Mouse (Mus musculus): Measurements from ENCODE around the gene Bcl2. TPM values are rescaled to one million over a fixed set of nuclear protein-coding genes. Genes with fewer than 3 reads are reported as not detected.

Gene Bcl2
- total RNA-seq, 2 experiments from 2014 or later: 1.6 to 1.7 TPM

DNA sequence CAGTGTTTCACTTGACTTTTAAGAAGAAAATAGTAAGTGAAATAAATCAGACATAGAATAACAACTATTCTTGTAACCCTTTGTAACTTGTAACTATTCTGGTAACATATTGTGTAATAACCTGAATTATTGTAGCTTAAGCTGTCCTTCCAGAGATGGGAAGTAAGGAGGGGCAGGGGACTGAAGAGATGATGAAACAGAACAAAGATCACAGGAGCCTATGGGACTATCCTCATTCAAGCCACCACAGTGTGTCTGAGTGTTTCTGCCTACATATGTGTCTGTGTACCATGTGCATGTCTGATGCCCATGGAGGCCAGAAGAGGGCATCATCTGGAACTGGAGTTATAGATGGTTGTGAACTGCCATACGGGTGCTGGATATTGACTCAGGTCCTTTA lies 49.1 kb downstream of the Bcl2 start:
- DNase-seq: no peak

DNA sequence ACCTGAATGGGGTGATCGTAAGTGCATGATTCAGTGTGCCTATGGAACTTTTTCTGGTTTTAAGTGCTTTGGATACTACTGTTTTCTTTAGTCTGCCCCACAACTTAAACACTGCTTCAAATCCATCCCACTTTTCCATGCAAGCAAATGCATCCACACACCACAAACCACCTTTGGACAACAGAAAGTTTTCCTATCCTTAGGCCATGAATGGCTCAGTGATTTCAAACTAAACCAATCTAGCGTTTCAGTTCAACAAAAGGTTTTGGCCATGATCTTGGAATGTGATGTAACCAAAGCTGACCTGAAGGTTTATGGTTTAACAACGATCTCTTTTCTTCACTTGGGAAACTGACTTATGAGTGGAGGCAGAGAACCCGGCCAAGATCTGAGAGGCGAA lies 51.6 kb downstream of the Bcl2 start:
- DNase-seq: no peak

DNA sequence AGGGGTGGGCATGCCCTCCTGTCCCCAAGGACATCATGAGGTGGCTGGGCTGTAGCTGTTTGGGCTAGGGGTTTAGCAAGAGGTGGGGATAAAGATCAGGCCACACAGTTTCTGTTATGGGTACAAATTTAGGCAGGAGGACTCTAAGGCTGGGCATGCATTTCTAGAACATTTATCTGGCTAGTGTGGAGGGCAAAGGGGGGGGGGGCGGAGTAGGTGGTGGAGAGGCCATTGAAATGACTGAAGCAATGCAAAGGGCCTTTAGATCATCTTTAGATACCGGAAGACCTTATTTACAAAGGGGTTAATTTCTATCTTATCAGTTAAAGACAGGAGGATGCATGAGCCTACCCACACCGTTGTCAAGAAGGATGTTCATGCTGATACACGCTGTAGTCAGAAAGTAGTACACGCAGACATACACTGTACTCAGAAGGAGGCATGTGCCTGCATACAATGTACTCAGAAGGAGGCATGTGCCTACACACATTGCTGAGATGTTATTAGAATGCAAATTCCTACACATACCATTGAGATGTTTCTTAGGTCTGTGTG lies 55.7 kb downstream of the Bcl2 start:
- no peak for DNase-seq

DNA sequence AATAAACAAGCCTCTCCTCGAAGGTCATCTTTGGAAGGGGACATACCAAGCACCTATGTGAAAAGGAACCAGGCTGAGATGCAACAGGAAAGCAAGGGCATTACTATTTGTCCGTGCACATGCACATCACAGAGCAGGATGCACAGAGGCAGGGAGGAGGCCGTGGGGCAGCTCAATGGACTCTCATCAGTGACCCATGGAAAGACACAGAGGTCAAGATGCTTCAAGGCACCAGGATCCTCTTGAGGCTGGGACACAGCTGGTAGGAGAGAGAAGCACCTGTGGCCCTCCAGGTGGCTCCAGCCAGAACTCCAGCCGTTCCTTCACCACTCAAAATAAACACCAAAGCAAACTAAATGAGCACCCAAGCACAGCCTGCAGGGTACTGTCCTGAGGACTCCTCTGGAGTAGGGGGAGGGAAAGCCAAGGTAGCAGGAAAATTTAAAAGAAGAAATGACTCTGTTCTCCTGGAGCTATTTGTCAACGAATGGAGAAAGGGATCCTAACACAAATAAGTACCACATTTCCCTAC lies 57.8 kb downstream of the Bcl2 start:
- no peak for DNase-seq

DNA sequence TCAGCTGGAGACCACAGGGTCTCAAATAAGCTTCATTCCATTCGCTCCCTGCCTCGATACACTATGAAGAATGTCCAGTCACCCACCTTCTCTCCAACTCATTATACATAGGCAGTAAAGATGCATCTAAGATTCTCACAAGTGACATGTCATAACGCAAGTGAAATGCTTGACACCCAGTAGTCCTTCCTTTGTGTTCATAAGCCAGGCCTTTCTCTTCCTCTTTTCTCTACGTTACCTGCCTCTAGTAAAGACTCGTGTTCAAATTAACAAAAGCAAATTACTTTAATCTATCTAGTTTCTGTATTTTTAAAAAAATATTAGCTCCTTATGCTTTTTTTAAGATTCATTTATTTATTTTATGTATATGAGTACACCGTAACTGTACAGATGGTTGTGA lies 59.8 kb downstream of the Bcl2 start:
- no peak for DNase-seq

DNA sequence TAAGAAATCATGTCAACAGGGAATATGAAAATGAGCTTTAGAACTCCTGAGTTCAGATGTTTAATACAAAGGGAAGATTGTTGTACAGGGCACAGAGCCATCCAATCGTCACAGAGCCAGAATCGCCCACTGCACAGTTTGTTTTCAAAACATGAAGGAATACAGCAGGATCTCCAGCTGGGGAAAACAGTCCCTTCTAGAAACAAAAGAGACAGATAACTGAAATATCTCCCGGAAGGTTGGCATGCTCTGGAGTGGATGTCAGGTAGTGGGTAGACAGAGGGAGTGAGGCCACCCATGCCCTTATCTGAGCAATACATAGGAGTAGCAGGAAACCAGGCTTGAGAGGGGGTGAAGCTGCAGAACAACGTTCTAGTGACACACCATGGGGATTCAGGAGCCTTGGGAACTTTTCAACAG lies 60.6 kb downstream of the Bcl2 start:
- DNase-seq: no peak

DNA sequence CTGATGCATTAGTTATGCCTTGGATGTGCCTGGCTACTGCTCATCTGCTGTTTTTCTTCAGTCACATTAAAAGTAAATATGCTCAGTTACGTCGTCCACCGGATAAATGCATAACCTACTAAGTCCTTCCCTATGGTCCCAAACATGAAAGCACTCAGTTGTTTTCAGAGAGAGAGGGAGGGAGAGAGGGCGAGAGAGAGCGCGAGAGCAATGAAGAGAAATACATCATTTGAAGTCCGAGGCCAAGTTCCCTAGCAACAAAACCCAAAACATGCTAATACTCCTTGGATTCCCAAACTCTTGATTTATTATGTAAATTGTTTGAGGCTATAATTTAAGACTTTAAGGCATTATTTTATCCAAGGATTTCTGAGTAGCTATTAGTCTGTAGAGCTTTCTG lies 62.9 kb downstream of the Bcl2 start:
- no peak for DNase-seq

DNA sequence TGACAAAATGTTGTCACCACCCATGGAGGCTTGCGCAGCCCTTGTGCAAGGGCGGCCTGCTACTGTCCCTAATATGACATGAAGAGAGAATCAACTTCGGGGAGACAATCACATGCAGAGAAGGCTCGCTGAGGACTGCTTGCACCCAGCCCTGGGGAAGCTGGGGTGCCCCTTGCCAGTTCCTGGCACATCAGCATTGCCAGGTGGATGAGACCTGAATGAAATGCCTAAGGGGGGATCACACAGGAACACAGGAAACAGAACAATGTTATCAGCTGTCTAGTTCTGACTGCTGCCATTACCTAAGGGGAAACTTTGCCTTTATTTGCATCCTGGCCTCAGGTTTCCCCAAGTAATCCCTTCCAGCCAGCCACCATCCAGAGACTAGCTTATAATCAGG lies 63.6 kb downstream of the Bcl2 start:
- DNase-seq: no peak

DNA sequence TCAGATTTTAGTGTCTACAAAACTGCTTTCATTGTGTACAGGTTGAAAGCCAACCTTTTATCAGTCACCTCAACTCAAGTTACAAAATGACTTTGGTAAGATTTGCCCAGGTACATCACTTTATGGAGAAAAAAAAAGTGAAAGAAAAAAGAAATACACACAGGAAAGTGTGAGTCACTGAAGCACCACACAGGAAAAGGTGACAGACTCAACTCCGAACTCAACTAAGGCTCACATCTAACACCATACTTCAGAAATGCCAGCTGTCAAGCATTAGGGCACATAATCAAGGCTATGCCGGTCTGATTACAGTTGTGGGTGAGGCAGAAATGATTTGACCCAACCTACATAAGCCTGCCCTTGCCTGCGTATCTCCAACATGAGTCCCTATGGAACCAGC lies 66.7 kb downstream of the Bcl2 start:
- no peak for DNase-seq

DNA sequence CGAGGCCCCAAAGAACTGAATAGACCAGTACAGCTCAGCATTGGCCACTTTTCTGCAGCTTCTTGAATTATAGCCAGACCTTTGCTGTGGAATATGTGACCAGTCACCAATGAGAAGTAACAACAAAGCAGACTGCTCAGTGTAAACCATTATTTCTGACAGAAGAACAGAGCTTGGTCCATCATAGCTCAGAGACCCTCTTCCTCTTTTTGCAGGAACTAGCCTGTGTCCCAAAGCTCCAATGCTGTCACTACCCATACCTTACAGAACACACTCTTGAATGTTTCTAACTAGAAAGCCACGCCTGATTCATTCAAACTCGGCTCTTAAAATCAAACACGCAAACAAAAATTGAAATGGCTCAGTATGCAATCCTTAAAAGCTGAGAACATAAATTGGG lies 69.5 kb downstream of the Bcl2 start:
- no peak for DNase-seq

DNA sequence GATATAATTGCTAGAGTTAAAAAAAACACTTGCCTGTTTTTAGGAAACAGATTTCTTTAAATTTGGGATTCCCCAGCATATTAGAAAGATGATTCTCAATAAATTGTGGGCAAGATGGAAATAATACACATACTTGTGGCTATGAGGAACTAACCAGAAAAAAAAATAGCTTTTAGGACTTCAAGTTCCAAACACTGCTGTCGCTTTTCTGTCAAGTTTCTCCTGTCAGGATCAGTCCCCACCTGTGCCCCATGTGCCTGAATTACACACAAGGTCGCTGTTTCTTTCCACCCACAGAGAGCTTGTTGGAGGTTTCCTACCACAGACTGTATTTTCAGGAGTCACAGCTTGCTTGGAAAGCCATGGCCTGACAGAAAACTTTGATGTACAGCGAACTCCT lies 70.5 kb downstream of the Bcl2 start:
- no peak for DNase-seq

DNA sequence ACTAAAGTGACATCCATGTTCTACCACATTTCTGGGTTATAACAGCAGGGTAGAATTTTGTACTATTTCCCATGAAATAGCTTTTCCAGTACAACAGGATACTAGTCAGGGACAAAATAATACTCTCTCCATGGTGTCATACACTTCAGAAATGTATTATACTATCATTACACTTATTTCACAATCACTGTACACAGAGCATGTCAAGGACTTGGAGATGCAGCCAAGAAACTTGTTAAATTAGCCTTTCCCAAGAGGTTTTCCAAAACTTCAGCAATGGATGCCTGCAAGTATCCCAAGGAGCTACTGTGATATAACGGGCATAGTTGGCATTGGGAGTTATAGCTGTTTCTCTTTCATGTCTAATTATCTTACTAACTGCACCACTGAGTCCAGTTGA lies 73.5 kb downstream of the Bcl2 start:
- DNase-seq: no peak

DNA sequence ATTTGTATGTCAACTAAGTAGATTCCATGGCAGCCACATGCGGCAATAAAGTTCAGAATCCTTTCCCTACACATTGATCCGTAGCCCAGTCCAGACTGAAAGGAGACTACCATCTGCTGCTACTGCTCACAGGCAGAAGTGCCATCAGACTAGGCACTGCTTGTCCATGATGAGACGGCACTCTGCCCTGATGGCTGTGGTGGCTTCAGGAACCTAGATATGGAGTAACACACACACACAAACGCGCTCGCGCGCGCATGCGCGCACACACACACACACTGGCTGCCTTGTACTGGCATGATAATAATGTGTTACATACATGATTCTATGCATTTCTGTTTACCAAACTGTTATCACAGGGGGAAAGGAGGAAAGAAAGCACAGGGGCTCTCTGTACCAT lies 76.4 kb downstream of the Bcl2 start:
- DNase-seq: no peak

DNA sequence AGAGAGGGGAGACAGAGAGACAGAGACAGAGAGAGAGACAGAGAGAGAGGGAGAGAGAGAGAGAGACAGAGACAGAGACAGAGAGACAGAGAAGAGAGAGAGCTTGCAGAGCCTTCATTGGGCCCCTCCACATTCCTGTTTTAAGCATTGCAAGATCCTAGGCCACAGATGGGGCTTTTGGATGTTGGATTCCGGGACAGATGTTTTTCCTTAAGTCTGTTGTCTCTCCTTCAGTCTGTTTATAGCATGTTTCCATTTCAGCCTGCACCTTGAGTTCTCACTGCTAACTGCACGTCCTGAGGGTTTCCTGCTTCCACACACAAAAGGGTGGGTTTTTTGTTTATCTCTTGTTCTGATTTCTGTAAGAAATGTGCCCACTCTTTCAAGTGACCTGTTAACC lies 77.4 kb downstream of the Bcl2 start:
- DNase-seq: no peak

DNA sequence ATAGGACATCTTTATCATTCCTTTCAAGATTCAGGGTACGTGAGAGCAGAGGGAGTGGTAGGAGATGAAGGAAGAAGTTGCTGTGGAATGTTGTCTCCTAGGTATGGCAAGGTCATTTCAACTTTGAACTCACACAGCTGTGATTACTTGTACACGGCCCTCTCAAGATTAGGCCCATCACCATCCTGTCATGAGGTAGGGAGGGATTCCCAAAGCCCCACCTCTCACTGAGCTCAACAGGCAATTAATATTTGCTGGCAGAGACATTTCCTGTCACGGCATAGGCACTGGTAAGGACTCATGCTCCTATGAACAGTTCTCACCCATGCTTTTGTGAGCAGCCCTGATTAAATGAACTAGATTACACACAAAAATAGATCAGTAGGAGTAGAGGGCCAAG lies 80.9 kb downstream of the Bcl2 start:
- no peak for DNase-seq

DNA sequence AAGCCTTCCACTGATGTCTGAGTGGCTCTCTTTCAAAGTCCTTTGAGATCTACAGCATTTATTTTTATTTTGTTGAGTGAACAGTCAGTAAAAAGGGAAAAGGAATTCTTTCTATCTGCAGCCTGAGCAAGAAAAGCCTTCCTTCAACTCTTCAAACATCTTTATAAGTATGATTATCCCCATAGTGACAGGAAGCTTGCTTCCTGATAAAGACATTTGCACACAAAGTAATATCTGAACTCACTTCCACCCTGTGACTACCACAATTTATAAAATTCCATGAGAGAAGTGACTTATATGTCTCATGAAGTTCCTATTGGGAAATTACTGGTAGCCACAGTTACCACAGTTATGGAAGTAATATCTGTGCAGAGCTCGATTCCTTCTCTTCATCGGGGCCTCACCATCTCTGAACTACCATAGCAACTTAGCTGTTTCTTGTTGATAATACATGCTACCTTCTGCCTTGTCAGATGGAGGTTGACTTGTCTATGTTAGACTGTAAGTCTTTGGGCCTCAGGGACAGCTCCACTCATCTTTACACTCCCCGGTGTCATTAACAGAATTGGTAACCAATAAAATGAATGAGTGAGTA lies 82.1 kb downstream of the Bcl2 start:
- no peak for DNase-seq

DNA sequence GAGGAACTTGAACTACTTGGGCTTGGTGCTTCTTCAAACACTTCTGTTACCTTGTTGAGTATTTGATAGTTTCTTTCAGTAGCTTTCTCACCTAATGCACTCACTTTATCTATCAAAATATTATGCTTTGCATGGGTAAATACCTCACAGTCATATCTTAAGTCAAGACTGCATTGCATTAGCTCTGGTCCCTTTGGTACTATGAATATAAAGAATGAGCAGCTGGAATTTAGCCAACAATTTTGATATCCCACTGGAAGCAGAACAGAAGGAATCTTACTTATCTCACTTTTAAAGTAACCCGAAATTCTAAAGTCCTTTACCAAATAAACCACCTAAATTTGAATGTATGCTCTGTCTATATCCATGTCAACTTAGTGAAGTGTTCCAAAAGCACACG lies 83.1 kb downstream of the Bcl2 start:
- no peak for DNase-seq

DNA sequence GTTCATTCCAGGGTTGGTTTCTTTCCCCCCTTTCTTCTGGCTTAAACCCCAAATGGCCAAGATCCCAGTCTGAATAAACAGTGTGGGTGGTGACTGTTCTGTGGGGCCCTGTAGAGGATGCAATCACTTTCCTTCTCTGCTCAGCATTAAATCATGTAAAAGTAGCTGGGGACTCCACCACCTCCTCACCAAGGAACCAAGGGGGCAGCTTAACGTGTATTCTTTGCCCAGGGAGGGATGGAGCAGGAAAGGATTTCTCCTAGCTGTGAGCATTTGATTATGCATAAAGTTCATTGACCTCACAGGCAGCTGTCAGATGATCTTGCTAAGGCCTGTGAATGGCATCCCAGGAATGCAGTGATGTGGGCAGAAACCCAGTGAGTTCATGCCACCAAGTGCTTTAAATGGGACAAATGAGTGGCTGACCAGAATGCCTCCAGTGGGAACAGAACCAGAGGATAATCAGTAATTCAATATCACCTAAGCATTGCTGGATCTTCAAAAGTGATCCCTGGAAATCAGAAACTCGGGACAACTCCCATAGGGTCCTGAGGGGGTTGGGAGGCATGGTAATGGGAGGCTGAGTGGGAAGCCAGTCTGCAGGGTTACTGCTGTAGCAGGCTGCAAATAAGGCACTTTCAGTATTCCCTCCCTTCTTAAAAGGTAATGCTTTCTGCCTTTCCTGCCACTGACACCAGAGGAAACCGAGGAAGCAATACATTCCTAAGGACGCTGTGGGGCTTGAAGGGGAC lies 84.0 kb downstream of the Bcl2 start:
- peak; percentile 27 for DNase-seq

DNA sequence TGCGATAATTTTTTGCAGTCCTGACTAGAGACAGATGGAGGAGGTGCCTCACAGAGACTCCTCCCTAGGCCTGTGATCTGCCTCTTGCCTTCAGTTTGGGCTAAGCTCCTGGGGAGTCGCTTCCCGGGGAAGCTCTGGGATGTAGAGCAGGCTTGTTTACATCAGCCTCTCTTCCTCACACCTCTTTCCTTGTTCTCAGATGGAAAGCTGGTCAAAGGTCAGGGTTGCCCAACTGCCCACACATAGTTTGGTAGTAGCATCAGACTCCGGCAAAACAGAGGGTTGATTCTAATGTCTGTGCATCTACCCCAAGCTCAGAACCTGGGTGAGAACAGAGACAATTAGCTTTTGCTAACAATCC lies 84.6 kb downstream of the Bcl2 start:
- DNase-seq: peak; percentile 35

DNA sequence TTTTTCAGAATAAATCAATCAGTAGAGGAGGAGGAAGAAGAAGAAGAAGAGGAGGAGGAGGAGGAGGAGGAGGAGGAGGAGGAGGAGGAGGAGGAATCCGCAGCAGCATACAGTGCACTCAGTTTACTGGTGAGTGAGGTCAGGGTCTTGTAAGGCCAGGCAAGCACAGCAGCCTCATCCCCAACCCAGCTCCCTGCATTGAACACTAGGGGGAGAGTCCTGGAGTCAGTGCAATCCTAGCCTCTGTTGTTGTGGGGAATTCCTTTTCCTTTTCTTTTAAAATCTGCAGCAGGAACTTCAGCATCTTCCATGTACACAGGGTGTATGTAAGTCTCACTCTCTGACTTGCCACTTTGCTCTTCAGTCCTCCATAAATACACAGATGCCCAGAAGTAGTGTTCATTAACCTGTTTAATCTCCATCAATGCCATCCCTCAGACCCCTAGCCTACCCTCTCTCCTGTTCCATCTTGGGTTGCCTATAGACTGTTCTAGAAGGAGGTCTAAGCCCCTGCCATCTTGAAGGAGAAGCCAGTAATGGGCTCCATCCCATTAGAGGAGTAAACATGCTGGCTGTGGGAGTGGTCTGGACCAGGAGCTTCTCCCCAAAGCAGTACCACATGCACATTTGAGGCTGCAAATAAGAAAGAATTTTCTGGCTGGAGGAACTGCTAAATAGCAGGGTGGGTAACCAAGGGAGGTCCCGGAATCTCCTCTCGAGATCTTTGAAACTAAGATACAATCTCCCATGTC lies 85.2 kb downstream of the Bcl2 start:
- peak; percentile 15 for DNase-seq

DNA sequence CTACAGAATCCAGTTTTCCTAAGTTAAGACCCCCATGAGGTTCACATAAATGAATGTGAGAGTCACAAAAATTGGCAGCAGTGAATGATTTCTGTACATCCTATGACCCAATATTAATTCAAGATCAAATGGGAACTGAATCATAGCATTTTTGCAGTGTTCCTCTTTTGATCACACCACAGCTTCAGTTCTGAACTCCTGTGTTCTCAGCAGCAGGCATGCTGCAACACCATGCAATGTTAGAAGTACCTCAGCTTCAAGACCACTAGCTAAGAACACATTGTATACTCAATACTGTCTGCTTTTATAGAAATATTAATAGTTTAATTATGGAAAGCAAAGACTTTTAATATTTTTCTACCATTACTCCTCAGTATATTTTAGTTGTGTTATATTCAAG lies 85.8 kb downstream of the Bcl2 start:
- DNase-seq: no peak

DNA sequence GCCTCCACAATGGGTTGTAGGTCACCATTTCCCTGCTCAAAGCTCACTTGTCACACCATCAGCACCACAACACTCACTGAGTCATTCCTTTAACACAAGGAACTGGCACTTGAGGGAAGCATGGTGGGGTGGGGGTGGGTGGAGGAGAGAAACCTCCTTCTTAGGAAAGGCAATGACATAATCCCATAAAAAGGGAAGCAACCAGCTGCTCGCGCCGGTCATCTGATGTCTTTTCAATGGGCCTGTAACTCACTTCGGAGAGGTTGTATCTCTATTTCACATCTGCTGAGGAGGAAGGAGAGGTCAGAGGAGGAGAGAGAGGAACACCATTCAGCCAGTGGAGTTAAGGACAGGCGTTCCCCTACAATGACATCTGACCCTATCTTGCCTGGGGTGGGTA lies 86.8 kb downstream of the Bcl2 start:
- DNase-seq: no peak
